Mouse (Mus musculus) urinary bladder, adult 2 months (tissue): ENCODE results near the gene Ikzf3. TPM values are rescaled to one million over a fixed set of nuclear protein-coding genes. Genes with fewer than 3 reads are reported as not detected.

Experiments
- DNase-seq: peaks from one replicate; pipeline ENCODE4 v3.0.0; 2022; ENCODE audit warnings: low spot score
- polyA plus RNA-seq: library from polyadenylated mRNA; depleted of rRNA; stranded (reverse); fragments of >200 nt; gene quantifications from 2 replicates; pipeline ENCODE4 v1.2.3, GENCODE M21; 2012

The Ikzf3 gene
- polyA plus RNA-seq, 1 experiment = 8.6 TPM

DNA sequence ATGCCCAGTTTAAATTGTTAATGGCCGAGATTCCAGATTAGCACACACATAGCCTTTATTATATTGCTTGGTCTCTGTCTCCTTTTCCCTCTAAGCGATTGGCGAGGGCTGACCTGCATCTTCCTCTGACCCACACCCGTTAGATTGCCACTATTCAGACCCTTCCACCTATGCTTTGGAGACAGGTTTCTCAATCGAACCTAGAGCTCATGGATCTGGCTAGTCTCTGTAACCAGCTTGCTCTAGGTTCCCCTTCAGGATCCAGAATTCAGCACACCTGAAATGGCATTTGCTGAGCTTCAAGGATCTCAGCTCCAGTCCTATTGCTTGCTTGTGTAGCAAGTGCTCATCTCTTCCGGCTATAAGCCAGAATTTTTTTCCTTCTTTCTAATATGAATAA is 23.6 kb upstream of the Ikzf3 start:
- no peak for DNase-seq

DNA sequence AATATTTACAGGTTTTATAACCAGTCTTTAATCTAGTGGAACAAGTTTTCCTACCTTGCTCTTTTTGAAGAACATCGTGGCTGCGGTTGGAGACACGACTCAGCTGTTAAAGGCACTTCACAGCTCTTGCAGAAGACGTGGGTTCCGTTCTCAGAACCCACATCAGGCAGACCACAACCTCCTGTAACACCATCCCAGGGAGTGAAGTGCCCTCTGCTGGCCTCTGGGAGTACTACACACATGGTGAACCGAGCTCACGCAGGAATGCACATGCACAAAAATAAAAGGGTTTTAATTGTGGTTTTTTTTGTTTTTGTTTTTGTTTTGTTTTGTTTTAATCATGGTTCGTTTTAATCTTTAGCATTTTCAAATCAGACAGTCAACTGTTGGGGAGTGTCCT is 22.5 kb upstream of the Ikzf3 start:
- no peak for DNase-seq

DNA sequence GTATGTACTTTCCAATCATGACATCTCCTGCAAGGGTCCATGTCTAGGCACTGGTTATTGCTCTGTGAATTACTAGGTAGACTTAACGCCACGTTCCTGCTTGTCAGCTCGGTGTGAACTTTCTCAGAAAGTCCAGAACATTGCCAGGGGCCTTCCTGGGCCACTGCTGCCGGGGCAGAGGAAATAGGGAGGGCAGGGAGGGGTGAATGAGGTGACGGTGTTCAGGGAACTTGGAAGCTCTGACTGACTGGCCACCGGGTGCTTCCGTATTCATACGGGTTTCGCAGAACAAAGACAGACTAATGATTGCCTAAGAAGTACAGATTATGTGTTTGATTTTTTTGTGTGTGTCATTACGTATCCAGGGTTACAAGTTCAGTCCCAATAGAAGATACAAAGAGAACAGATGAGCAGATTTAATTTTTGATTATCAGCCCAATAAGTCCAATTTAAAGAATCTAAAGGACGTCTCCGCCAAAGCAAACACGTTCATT is 18.1 kb upstream of the Ikzf3 start:
- no peak for DNase-seq

DNA sequence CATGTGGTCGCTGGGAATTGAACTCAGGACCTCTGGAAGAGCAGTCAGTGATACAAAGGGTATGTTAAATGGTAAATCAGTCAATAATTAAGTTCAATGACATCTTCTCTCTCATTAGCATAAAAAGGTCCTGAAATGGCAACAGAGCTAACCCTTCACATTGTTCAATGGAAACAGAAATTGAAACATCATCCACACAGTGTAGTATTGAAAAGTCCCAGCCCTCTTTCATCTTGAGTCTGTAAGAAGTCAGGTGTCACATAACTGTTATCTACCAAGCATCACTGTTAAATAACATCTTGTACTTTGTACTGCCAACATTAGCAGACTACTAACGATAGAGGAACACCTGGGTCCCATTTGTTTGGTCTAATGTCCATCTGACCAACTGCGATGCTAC is 17.2 kb upstream of the Ikzf3 start:
- no peak for DNase-seq

DNA sequence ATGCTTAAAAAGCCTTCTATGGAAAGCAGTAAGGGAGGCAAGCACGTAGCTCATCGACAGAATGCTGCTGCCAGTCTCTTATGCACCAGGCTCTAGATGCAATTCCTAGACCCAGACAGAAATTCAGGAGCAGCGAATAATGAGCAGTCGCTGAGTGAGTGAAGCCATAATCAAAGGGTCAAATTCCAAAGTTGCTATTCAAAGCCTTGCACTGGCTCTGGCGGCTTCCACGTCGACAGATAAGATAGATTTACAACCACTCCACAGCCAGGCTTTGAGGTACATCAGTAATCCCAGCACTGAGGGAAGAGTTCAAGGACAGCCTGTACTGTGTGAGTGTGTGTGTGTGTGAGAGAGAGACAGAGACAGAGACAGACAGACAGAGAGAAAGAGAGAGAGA is 15.1 kb upstream of the Ikzf3 start:
- no peak for DNase-seq

DNA sequence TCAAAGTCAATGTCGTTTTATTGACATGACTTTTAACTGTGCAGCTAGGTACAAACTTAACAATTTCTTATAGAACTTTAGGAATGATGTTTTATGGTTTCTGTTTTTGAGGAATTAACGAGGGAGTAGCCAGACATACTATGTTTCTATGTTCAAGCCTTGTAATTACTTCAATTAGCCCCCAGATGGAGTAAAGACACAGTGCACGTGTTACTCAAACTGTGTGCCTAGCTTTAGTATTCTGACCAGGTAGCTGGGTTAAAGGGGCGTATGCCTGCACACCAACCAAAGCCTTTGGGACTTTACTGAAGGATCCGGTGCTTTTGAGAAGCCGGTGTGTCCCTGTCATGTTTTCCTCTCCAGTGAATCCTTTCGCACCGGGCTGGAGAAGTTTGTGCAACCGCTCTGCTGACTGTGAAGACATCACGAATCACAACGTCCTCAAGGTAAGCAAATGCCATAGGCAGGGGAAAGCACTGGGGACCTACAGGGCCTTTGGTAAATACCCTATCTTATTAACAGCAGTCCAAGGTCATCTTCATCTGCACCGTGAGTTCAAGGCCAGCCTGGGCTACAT is 9.4 kb upstream of the Ikzf3 start:
- no peak for DNase-seq

DNA sequence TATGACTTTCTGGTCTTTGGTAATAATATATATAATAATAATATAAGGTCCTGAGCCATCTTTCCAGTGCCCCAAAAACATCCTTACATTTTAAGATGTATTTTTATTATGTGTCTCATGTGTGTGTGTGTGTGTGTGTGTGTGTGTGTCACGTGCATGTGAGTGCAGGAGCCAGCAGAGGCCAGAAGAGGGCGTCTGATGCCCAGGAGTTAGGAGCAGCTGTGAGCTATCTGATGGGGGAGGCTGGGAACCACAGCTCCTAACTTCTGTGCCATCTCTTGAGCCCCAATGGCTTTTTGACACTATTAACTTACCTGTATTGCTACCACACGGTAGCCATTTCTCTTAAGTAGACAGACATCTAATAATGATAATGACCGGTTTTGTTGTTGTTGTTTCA is 8.1 kb upstream of the Ikzf3 start:
- no peak for DNase-seq

DNA sequence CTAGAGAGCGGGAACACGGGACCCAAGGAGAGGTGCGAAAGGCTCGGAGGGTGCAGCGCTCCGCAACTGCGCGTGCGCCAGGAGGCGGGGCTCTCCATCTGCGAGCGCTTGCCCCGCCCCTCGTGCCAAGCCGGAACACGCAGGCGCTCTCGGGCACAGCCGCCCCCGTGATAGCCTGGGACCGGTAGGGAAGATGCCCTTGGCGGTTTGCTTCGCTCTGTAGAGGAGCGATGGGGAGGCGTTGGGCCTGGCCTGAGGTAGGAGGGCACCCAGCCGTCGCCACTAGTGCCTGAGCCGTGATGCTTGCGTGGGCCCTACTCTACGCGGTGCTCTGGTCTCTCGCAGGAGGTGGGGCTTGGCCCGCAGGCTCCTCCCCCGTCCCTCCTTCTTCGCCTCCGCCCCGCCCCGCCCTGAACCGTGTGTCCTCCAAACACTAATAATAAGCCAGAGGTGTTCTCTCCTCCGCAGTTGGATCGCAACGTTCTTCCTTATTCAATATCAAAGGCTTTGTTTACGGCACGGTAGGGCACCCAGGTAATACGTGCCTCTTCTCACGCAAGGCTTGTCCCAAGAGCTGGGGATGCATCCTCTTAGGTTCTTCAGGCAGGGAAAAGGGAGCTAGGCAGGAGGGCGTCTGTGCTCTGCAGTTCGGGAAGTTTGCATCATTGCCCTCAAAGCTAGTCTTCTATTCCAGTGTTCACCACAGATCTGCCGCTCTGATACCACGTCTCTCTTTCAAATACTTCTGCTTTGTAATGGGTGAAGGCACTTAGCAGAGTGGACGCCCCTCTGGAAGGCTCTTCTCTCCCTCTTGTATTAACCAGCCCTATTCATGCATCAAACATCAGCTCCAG is 5.4 kb upstream of the Ikzf3 start, which contains the start of gene Zpbp2:
Gene Zpbp2, plus strand, starts transcription at position 123 of the 854 bp plus-strand sequence.
- DNase-seq = peak; percentile 87

DNA sequence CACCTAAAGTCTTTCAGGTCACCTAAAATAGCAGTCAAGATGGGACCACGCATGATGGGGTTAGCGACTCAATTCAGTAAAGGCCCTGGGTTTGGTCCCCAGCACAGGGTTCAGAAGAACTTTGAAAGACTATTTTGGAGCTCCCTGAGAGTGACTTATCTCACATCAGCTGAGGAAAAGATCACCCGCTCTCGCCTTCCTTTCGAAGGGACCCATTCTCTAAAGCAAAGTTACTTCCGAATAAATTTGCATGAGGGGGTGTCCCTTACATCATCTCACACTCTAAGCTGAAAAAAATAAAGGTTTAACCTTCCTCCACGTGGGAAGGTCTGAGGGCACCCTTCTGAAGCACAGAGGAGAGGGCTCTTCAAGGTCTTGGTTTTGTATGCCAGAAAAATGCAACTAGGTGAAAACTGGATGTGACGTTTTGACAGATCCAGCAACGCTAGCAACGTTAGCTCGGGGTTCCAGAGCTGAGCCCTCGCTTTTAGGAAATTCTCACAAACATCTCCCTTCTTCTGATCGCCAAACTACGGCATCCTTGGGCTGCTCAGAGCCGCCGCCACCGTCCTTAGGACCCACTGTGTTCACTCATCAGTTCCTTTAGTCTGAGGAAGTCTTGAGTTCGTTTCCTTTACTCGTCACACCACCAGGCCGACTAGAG is 4.6 kb upstream of the Ikzf3 start:
- no peak for DNase-seq

DNA sequence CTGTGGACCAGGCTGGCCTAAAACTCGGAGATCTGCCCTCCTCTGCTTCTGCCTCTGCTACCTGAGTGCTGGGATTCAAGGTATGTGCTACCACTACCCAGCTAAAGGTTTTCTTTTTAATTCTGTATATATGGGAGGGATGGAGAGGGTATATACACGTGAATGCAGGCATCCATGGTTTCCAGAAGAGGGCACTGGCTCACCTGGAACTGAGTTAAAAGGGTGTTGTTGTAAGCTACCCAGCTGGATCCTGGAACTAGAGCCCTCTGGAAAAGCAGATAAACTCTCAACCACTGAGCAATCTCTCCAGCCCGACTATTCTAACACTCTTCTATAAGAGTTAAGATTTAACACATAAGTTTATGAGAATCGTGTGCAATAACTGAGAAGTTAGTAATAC is 3.5 kb upstream of the Ikzf3 start:
- DNase-seq = no peak

DNA sequence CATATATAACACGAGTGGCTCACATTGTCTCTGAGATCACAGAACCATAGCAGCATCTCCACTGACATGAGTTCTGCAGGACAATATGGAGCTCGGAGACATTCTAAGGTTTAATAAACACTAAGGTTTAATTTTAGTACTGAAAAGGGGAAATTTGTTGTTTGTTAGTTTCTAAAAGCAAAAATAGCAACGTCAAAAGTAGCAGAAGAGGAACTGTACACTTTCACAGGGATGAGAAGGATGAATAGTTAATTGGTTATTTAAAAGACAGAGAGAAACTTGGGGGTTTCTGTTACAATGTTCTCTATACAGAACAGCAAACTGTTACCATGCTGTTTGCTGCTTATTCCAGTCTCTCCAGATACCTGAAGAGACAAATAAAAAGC is 1.5 kb upstream of the Ikzf3 start:
- DNase-seq = no peak

DNA sequence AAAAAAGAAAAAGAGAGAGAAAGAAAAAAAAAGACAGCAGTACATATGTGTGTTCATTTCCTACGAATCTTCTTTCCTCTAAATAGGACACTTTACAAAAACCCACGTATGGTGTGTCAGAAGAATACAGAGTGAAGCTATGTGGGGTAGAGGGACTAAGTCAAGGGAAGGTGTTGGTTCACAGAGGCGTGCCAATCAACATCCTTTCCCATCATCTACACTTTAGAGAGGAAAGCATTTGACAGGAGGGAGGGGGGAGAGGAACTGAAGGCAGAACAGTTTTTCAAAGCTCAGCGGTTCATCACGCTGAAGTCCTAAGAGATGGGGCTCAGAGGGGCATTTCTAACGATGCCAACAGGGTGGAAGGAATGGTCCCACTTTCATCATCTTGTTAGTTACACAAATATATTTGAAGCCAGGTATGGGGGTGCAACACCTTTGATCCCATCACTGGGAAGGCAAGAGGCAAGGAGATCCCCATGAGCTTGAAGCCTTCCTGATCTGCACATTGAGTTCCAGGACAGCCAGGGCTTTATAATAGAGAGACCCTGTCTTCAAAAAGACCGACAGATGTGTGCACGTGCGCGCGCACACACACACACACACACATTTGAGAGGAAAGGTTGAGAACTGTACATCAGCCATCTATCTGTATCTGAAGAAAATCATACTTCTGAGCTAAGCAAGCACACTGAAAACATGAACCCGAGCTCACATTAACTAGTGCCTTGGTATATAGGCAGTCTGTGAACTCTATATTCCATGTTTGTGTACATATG is 887 bp upstream of the Ikzf3 start:
- no peak for DNase-seq

DNA sequence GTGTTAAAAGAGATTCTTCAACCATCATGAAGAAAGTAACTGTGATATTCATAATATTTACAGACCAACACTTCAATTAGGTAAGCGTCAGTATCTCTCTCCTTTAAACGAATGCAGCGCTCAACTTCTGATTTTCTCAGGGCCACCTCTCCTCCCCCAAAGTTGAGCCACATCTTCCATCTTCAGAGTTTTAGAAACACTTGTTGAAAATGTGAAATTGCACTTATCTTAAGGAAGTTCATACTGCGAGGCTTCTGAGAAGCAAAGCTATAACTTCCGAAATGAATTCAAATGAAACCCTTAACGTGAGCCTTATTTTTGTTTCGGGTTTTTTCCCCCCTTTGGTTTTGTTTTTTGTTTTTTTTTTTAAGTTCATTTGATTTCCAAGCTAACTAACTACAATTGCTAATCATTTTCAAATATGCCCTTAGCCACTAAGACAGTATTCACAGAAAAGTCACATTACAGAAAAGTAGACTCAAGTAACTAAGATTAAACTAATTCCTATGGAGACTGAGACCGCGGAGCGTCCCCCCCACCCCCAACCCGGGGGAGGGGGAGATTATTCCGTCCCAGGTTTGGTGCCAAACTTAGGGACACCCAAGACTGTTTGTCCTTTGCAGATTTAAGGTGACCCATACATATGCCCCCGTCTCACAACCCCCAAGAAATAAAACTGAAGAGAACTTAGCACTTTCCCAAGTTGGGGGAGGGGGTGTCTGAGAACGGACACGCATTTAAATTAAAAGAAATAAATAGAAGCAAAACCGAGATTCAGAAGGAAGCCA is 747 bp downstream of the Ikzf3 start:
- DNase-seq = no peak

DNA sequence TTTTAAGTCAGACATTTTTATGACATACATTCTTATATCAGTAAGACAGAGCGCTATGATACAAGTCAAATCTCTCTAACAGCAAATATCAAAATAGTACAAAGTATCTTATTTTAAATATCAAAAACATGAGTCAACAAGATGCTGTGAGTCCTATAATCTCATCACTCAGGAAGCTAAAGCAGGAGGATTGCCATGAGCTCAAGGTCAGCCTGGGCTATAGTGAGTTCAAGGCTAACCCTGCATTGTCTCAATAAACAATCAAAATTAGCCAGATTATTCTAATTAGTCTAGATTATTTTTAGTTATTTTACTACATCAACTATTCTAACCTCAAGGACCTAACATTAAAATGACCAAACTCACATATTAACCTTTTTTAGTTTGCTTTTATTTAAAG is 2.4 kb downstream of the Ikzf3 start:
- DNase-seq = no peak

DNA sequence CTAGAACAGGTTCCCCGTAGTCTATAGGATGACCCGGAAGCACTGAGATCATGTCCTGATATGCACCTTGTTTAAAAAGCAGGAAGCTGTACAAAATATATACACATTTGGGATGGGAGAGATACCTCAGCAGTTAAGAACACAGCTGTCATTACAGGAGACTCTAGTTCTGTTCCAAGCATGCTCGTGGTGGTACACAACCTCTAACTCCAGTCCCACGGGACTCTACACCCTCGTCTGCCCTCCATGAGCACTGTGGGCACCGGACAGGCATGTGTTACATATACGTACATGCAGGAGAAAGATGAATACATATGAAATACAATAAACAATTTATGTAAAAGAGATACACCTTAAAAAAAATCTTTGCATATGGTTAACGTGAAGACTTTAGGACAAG is 3.3 kb downstream of the Ikzf3 start:
- no peak for DNase-seq

DNA sequence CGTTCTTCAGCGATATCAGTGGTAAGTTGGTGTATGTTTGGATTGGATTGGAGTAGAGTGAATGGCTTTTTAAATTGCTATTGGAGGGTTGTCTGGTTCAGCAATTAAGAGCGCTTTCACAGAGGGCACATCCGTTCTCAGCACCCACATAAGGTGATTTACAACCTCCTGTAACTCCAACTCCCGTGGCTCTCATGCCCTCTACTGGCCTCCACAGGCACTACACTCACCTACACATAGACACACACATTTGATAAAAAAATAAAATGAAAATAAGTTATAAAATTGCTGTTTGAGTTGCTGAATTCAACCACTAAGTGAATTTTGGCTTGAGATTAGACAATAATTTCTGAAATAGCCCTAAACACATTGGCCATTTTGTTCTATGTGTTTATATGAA is 5.5 kb downstream of the Ikzf3 start:
- no peak for DNase-seq

DNA sequence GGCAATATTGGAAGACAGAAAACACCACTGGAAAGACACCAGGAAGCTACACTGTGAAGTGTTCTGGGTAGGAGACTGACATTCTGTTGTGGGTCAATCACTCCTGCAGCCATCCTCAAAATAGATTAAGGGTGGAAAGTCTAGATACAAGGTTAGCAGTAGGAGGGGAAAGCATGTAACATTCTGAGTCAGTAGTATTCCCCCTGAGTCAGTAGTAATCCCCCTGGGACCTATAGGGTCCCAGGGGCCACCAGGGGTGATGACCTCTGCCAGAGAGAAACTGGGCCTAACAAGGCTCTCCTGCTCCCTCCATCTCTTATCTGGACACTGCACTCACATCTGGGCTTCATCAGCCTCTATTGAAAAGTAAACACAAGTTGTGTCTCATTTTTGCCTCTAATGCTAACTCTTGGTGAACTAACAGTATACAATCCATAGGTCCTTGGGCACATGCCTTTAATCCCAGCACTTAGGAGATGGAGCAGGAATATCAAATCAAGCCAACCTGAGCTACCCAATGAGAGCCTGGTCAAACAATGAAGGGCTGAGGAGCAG is 8.3 kb downstream of the Ikzf3 start:
- no peak for DNase-seq

DNA sequence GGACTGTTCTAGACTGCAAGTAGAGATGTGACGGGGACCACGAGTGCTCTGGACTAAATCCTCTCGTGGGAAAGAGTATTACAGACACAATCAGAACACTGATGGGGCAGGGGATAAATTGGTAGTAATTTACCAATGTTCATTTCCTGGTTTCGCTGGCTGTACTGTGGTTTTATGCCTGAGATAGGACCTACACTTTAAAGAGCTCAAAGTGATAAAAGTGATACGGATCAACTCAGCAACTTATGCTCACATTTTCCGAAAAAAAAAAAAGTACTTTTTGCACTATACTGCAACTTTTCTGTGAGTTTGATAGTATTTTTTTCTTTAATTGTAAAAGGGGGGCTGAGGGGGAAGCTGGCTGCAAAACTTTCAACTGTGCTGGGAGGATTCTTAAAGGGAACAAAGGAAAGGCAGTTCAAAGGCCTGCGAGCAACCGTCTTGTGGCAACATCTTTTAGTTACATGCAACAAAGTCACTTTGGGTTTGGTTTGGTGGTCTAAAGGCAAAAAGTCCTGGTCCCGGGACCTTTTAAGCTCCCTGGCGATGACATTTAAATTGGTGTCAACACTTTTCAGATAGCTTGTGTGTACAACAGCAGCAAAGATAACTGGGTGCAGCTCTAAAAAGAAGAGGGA is 18.9 kb downstream of the Ikzf3 start:
- DNase-seq = no peak

DNA sequence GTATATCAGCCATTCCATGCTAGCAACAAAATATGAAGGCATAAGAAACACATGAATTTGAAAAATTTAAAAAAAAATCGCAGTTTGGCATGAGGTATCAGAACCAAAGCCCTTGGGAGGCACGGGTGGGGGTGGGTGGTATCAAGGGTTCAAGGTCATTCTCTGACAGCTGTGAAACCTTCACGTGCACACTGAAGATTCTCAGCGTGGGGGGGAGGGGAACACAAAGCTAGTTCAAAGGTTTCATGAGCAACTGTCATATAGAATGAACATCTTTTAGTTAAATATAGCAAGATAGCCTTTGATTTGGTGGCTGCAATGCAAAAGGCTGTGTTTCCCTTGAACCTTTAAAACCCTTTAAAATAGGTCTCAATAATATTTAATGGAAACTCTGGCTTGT is 20.7 kb downstream of the Ikzf3 start:
- DNase-seq = no peak

DNA sequence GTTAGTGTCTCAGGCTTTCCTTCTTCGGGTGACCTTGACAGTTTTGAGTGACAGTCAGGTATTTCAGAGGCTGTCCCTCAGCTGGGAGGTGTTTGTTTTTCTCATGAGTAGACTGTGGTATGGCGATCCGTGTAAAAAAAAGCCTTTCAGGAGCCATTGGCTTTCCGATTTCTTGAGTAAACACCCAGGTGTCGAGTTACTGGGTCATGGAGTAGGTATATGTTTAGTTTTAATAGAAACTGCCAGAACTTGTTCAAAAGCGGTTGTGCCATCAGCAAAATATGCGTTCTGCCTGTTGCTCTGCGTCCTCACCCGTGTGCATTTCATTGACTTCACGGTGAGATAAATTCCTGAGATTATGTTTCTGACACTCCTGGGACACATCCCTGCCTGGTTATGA is 25.4 kb downstream of the Ikzf3 start:
- no peak for DNase-seq
